Mouse (Mus musculus) heart, postnatal 0 days (tissue): Measurements from ENCODE around the gene Hist1h4h. TPM values are rescaled to one million over a fixed set of nuclear protein-coding genes. Genes with fewer than 3 reads are reported as not detected.

Experiments used
- ATAC-seq: fragments of 200-750 bp; cut with Nextera tagmentation; 2 replicates; pipeline ENCODE4 v1.8.0; 2017; ENCODE audit warnings: low read depth, moderate number of reproducible peaks, moderate library complexity; ENCODE audit not compliant: insufficient read depth
- DNase-seq: peaks from one replicate; pipeline ENCODE4 v3.0.0-alpha.2; 2016; ENCODE audit warnings: low spot score
- H3K27ac ChIP-seq: fragments of 300-500 bp; sonication (generic); 2 replicates; pipeline ENCODE4 v1.5.1; 2014; ENCODE audit warnings: low read depth, mild to moderate bottlenecking
- H3K27me3 ChIP-seq: fragments of 300-500 bp; sonication (generic); 2 replicates; pipeline ENCODE4 v1.6.1; 2014; ENCODE audit warnings: low read length, mixed read lengths; ENCODE audit not compliant: control insufficient read depth, insufficient read depth
- H3K36me3 ChIP-seq: fragments of 300-500 bp; sonication (generic); replicated peaks from 2 replicates; pipeline ENCODE4 v1.6.1; 2014; ENCODE audit warnings: low read length, mixed read lengths; ENCODE audit not compliant: control insufficient read depth, insufficient read depth
- H3K4me1 ChIP-seq: fragments of 300-500 bp; sonication (generic); 2 replicates; pipeline ENCODE4 v1.6.1; 2014; ENCODE audit warnings: antibody characterized with exemption; ENCODE audit not compliant: control insufficient read depth, insufficient read depth
- H3K4me2 ChIP-seq: fragments of 300-500 bp; sonication (generic); 2 replicates; pipeline ENCODE4 v1.6.1; 2014; ENCODE audit warnings: low read depth, mild to moderate bottlenecking, low read length, moderate library complexity
- H3K4me3 ChIP-seq: fragments of 300-500 bp; sonication (generic); 2 replicates; pipeline ENCODE4 v1.5.1; 2014; ENCODE audit warnings: low read depth, low read length
- H3K9ac ChIP-seq: fragments of 300-500 bp; sonication (generic); replicated peaks from 2 replicates; pipeline ENCODE4 v1.6.1; 2014; ENCODE audit warnings: low read depth, low read length, mixed read lengths
- H3K9me3 ChIP-seq: fragments of 300-500 bp; sonication (generic); replicated peaks from 2 replicates; pipeline ENCODE4 v1.6.1; 2016; ENCODE audit warnings: low read length; ENCODE audit not compliant: control insufficient read depth
- CTCF ChIP-seq: IDR thresholded peaks from 2 replicates; pipeline ENCODE4 v1.5.1; 2016; ENCODE audit warnings: antibody characterized with exemption, control low read depth, low read depth
- EP300 ChIP-seq: IDR thresholded peaks from 2 replicates; pipeline ENCODE4 v1.6.1; 2016; ENCODE audit warnings: antibody characterized with exemption, low read depth
- WGBS: fragments of 180-500 bp; shearing (Covaris S2); extraction: QIAGEN DNeasy Blood & Tissue Kit; methylation state at CpG from one replicate; pipeline ENCODE4 v1.1.7; 2014; 5-methylcytosine and 5-hydroxymethylcytosine counted together
- polyA plus RNA-seq: library from polyadenylated mRNA; unstranded; fragments of >200 nt; fragmentation: Nextera tagmentation; extraction: Ambion mirVana; gene quantifications from 2 replicates; pipeline ENCODE4 v1.2.1, GENCODE M21; 2015
- total RNA-seq: library from RNA; depleted of rRNA; stranded (reverse); fragments of >200 nt; gene quantifications from 2 replicates; pipeline ENCODE4 v1.2.3, GENCODE M21; 2014; ENCODE audit warnings: low replicate concordance

Gene Hist1h4h
- total and polyA plus RNA-seq, 2 experiments from 2014 or later, result 30.4 to 4,565 TPM

DNA sequence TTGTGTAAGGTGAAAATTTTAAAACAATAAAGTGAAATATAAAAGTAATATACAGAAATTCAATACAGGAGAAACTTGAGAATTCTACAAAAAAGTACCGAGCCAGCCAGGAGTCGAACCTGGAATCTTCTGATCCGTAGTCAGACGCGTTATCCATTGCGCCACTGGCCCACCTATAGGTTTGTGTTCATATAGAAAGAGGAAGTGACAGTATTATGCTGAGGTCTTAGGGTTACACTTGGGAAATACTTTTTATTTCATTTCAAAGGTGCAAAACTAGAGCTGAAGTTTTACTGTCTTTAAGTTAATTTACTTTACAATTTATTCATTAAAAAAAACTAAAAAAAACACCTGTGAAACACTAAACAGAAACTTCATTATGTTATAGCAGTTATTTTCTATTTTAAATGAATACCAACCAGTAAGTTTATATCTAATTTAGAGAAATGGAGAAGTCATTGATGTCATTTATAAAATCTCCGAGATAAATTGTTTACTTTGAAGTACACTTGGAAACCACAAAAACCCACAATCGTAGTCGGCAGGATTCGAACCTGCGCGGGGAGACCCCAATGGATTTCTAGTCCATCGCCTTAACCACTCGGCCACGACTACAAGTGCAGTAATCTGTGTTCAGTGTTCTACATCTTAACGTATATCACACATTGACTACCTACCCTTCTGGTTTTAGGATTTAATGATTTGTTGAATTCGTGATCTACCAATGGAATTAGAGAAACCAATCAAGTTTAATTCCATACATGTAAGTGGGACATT is 30.2 kb upstream of the Hist1h4h start:
- no peaks in the 10 kb centered on the region for H3K27me3 ChIP-seq
- WGBS, result 9% methylated on average over 17 of the region's 17 CpGs
- TF ChIP-seq EP300 (no peak), CTCF (no peak)
- H3K36me3 ChIP-seq, result no peaks in the 10 kb centered on the region
- H3K4me2 ChIP-seq, result no peak overlapping the region
- no peak for DNase-seq
- H3K4me1 ChIP-seq, result 0 out of 2 replicates have a peak, but pooled peaks cover 12% of the 10 kb centered on the region
- no peak overlapping the region for H3K9ac ChIP-seq
- ATAC-seq, result no peak
- H3K9me3 ChIP-seq, result no peaks in the 10 kb centered on the region
- H3K4me3 ChIP-seq, result no peak overlapping the region
- H3K27ac ChIP-seq, result no peak overlapping the region

DNA sequence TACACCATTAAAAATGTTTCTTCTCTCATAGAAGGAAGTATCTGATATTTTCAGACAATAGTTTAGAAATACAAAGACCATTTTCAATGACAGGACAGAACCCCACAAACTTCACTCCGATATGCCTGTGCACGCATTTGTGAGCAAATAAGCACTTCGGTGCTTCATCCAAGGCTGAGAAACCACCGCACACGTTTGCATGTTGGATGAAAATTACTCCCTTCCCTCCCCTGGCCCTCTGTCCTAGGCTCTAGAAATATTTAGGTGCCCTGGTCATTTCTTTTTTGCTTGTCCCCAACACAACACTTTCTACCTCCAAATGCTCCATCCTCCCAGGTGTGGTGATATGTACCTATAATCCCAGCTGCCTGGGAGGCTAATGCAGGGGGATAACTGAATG is 29.3 kb upstream of the Hist1h4h start:
- H3K4me1 ChIP-seq, result 0 out of 2 replicates have a peak, but pooled peaks cover 14% of the 10 kb centered on the region
- H3K4me2 ChIP-seq, result no peak overlapping the region
- WGBS, result 29% methylated on average over 5 of the region's 5 CpGs
- TF ChIP-seq EP300 (no peak), CTCF (no peak)
- DNase-seq (no peak), ATAC-seq (no peak)
- no peak overlapping the region for H3K27ac ChIP-seq
- no peaks in the 10 kb centered on the region for H3K36me3 ChIP-seq
- no peaks in the 10 kb centered on the region for H3K9me3 ChIP-seq
- H3K27me3 ChIP-seq, result no peaks in the 10 kb centered on the region
- H3K9ac ChIP-seq, result no peak overlapping the region
- H3K4me3 ChIP-seq, result no peak overlapping the region

DNA sequence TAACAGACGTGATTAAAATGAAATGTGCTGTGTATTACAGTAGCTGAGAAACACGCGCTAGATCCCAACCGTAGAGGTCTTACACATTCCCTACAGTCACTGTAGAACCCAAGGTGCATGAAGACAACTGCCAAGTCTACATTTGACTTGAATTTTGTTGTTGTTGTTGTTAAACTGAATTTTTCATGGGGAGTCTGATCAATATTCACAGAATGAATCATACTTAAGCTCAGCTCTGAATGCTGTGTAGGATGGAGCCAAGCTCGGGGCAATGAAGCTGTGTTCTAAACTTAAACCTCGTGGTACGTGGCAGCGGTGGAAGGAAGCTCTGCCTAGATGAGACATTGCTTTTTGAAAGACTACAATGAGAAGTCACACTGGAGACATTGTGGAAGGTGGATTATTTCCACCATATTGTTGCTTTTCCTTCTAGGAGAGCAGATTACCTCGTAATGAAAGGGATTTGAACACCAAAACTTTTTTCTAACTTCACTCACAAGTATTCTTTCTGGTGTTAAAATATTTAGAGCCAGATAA is 28.8 kb upstream of the Hist1h4h start:
- no peak for TF ChIP-seq CTCF
- no peak for TF ChIP-seq EP300
- Histone ChIP-seq H3K27ac (no peak overlapping the region), H3K27me3 (no peaks in the 10 kb centered on the region), H3K9me3 (no peaks in the 10 kb centered on the region), H3K9ac (no peak overlapping the region), H3K36me3 (no peaks in the 10 kb centered on the region), H3K4me3 (no peak overlapping the region), H3K4me1 (0 out of 2 replicates have a peak, but pooled peaks cover 14% of the 10 kb centered on the region), H3K4me2 (no peak overlapping the region)
- whole genome bisulfite sequencing, result 40% methylated on average over 9 of the region's 9 CpGs
- ATAC-seq (no peak), DNase-seq (no peak)

DNA sequence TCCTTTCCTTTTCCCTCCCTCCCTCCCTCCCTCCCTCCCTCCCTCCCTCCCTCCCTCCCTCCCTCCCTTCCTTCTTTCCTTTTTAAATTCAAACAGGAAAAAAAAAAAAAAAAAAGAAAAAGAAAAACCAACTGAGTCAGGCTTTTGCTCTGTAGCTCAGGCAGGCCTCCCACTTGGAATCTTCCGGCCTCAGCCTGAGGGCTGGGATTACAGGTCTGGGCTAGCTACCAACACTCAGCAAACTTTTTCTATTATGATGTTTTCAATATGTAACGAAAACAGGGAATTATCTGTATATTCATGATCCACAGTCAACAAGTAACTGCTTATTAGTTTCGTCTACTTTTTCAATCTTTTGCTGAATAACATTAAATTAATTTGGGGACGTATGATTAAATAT is 27.9 kb upstream of the Hist1h4h start:
- no peak for TF ChIP-seq EP300
- no peak for TF ChIP-seq CTCF
- Histone ChIP-seq H3K9me3 (no peaks in the 10 kb centered on the region), H3K27ac (no peak overlapping the region), H3K9ac (no peak overlapping the region), H3K27me3 (no peaks in the 10 kb centered on the region), H3K4me1 (0 out of 2 replicates have a peak, but pooled peaks cover 14% of the 10 kb centered on the region), H3K4me2 (no peak overlapping the region), H3K4me3 (no peak overlapping the region), H3K36me3 (no peaks in the 10 kb centered on the region)
- DNase-seq (no peak), ATAC-seq (no peak)
- 66% methylated on average over 4 of the region's 4 CpGs for WGBS

DNA sequence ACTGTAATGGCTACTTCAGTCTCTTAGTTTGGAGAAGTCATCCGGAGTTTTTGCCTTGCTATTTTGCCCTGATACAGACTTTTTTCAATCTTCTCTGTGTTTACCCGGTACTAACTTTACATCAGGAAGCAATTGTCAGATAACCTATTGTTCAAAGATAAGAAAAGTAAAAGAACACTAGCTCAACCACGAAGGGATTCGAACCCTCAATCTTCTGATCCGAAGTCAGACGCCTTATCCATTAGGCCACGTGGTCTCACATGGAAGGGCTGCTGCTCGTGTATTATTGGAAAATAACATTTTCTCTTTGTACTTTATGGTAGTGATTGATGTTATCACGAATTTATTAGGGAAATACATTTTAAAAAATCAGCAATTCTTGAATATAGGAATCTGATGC is 27.1 kb upstream of the Hist1h4h start:
- H3K4me1 ChIP-seq, result 0 out of 2 replicates have a peak, but pooled peaks cover 14% of the 10 kb centered on the region
- H3K36me3 ChIP-seq, result no peaks in the 10 kb centered on the region
- no peak overlapping the region for H3K4me3 ChIP-seq
- H3K9me3 ChIP-seq, result no peaks in the 10 kb centered on the region
- DNase-seq, result no peak
- 11% methylated on average over 9 of the region's 9 CpGs for WGBS
- H3K27me3 ChIP-seq, result no peaks in the 10 kb centered on the region
- H3K9ac ChIP-seq, result no peak overlapping the region
- ATAC-seq, result no peak
- H3K27ac ChIP-seq, result no peak overlapping the region
- no peak overlapping the region for H3K4me2 ChIP-seq
- TF ChIP-seq EP300 (no peak), CTCF (no peak)
